Mouse (Mus musculus): ENCODE results near the gene Gcnt2.
A peak's percentile ranks its signal among the peaks of the same experiment; 100 is the strongest.
"Not testable (repeated sequence)": the region's sequence is repeated elsewhere in the genome, so short reads cannot be mapped to it uniquely, and the experiment has no call there.

The Gcnt2 gene

DNA sequence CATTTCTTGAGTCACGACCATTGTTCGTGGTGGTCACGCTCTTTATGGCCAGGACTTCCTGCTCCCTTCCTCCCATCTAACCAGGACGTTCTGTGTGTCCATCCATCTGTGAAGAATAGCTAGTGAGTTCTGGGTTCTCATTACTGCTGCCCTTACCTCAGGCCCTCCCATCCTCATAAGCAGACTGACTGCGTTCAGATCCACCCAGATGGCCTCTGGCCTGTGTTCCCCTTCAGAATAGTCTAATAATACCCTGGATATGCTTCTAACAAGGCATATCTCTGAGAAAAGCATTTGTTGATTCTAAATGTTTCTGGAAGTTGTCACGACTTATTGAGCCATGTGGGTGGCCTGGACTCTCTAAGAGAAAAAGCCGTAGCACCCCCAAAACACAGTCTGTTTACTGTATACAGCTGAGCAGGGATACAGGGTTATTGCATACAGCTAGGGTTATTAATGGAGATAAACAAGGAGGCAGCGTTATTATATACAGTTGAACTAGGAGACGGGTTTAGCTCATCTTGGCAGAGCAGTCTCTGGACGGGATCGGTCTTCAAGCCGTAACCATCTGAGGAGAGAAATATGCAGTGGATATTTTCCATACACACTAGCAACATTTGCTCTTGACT lies 42.4 kb downstream of the Gcnt2 start:
- no peak for DNase-seq (ENCODE audit: extremely low spot score, low spot score)

GRCm38 (mm10) chr13:40904080-40904479 lies 44.5 kb downstream of the Gcnt2 start:
- DNase-seq (ENCODE audit: extremely low spot score, low spot score), result no peak

DNA sequence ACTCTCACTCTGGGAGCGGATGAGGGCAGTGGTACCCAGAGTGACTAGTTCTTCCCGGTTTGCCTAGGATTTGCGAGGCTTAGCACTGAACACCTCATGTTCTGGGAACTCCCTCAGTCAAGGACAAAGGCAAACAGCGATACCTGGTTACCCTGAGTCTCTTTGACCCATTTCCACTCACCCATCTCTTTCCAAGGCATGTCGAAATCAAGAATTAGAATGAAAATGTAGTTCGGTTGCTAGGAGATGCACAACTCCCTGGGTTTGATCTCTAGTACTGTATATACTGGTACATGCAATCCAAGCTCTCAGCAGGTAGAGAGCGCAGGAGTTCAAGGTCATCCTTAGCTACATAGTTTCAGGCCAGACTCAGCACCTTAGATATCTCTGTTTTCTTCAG lies 47.0 kb downstream of the Gcnt2 start:
- no peak for DNase-seq (ENCODE audit: extremely low spot score, low spot score)

DNA sequence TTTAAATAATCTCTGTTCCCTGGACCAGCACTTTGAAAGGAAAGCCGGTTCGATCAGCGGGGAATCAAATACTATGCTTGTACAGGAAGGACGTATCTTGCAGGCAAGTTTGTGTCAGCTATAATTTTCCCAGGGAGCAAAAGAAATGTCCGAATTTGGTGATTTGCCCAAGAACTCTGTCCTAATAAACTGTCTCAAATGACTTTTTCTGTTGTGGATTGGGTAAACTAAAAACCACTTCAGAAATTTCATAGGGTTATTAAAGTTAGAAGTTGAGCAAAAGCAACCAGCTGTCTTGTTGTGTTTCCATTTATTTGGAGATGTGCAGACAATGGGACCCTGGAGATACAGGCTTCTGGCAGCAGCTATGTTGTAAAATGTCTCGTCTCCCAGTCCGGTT lies 47.7 kb downstream of the Gcnt2 start:
- DNase-seq (ENCODE audit: extremely low spot score, low spot score), result no peak

- DNase-seq (ENCODE audit: extremely low spot score, low spot score), result no peak
Observed at GRCm38 (mm10) chr13:40908044-40908443, 48.5 kb downstream of the Gcnt2 start.

- DNase-seq (ENCODE audit: extremely low spot score, low spot score), result no peak
Observed at GRCm38 (mm10) chr13:40909060-40909459, 49.5 kb downstream of the Gcnt2 start.

DNA sequence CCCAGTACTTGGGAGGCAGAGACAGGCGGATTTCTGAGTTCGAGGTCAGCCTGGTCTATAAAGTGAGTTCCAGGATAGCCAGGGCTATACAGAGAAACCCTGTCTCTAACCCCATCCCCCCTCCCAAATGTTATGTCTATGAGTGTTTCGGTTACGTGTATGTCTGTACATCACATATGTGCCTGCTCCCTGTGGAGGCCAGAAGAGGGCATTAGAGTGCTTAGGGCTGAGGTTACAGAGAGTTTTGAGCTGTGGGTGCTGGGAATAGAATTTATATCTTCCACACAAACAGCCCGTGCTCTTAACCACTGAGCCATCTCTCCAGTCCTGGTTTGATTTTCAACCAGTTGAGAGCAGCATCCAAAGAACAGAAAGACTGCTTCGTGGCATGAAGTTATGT lies 50.5 kb downstream of the Gcnt2 start:
- DNase-seq (ENCODE audit: extremely low spot score, low spot score), result no peak

DNA sequence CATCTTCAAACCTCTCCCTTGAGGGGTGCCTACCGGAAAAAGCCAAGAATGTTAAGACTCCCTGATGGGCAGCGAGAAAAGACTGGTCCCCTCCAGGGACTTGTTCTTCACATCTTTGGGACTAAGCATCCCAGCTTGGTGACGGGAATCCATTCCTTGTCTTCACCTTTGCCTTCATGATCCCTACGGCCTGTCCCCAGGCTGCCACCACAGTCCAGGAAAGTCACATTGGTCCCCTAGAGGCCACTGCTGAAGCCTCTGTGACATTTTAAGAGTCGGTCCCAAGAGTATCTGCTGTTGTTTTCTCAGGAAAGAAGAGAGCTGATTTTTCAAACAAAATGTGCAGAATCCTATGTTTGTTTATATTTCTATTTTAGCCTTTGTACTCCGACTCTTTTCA lies 52.4 kb downstream of the Gcnt2 start:
- no peak for DNase-seq (ENCODE audit: extremely low spot score, low spot score)

GRCm38 (mm10) chr13:40913395-40914018 lies 54.0 kb downstream of the Gcnt2 start:
- no peak for DNase-seq (ENCODE audit: extremely low spot score, low spot score)

DNA sequence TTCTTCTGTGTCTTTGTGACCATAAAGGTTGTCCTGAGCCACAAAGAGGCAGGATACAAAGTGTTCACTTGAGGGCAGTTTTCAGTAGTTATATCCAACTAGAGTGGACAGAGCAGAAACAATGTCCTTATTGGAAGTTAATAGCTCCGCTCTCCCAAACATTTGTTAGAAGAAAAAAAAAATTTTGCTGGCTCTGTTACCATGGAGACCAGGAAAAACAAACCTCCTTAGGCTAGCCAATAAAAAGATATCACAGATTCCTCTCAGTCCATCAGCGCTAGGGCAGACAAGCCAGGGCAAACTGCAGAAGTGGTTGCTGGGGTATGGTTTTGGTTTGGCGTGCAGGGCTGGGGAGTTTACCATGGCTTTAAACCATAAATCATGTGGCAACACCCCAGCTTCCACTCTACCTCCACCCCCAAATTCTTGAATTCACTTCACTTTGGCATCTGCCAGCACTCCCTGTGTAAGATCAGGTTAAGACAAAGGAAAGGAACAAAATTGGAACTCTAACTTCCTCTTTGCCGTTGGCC lies 54.6 kb downstream of the Gcnt2 start:
- DNase-seq (ENCODE audit: extremely low spot score, low spot score), result no peak

DNA sequence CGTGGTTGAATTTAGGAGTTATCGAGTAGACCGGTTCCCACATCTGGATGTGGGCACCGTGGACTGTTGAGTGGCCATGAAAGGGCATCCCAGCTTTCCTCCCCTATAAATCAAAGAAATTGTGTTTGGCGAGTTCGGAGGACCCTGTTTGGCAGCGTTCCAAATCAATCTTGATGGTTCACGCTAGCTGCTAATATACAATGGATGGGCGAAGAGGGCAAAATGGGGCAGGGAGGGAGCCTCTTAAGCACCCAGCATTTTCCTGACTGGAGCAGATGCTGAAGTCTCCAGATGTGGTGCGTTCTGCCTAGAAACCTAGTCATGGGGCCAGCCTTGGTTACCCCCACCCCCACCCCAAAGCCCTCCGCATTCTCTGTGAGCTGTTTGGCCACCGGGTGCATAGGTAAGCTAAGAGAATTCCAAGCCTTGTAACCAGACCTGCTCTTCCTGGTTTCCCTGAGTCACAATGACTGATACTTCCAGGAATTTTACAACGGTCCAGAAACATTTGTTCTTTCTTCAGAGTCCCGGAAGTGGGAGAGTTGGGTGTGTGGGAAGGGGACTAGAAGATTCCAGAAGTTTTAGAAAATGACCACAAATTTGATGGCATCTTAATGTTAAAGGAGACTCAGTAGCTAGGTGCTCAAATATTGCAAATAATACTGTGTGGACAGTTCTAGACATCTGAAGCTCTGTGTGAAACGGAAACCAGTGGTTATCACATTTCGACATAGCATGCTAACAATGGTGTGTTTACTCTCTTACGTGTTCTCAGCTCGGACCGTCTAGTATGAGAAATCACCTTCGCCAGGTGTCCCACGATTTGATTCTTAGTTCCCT lies 57.0 kb downstream of the Gcnt2 start:
- DNase-seq (ENCODE audit: extremely low spot score, low spot score), result peak; percentile 35

DNA sequence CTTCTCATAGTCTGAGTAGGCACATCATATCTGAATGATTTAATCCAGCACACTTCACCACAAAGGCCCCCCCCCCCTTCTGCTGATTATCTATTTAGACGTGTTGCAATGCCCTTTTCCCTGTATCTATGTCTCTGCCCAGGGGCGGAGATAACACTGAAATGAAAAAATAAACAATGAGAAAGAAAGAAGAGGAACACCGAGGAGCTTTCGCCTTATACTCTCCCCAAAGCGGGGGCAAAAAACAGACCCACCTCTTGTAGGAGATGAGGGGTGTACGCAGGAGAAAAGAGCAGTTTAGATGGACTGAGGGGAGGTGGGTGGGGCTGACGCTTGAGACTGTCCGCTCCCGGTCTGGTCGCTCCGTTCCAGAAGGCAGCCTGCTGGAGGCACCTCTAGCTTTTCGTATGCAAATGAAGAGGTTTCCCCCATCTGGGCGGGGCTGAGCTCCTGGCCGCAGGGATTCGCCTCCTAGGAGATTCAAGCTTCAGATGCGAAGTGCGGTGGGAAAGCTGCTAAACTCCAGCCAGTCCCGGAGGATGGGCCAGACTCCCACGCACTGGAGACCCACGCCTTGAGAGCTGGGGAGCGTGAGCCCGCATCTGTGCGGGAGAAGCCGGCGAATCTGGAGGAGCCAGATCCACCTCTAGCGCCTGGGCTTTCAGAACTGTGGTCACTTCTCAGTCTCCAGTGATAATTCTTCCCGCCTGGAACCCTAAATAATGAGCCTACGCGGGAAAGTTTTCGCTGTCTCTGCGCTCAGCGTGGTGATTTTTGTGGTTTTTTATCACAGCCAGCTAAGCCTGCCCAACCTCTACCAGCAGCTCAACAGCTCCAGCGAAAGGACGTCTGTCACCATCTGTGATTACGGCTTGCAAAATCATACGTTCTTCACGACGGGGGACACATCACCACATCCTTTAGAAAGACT lies 57.9 kb downstream of the Gcnt2 start:
- DNase-seq (ENCODE audit: extremely low spot score, low spot score), result peak; percentile 76

GRCm38 (mm10) chr13:40921326-40922059 lies 61.9 kb downstream of the Gcnt2 start:
- DNase-seq (ENCODE audit: extremely low spot score, low spot score), result no peak

GRCm38 (mm10) chr13:40922311-40922877 lies 62.8 kb downstream of the Gcnt2 start:
- DNase-seq (ENCODE audit: extremely low spot score, low spot score), result no peak

DNA sequence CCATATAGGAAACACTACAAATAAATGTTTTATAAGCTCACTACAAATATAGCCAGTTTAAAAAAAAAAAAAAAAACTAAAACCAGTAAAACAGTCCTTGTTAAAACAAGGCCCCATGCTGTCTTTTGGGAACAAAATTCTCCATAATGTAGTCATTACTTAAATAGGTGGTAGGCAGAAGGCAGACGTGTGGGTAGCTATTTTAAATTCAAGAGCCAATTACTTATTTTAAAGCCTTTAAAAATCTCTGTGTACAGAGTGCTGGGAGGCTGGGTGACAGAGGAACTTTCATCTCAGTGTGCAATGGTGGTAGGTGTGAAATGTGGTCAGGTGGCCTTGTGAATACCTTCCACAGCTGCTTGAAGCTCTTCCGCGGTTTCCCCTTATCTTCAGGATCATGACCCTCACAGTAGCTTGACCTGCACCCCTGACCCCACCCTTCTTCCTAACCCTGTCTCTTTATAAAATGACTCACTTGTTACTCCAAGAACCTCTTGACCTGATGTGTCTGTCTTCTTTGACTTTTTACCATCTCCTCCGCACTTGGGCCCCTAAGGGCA lies 64.3 kb downstream of the Gcnt2 start:
- DNase-seq (ENCODE audit: extremely low spot score, low spot score), result no peak

DNA sequence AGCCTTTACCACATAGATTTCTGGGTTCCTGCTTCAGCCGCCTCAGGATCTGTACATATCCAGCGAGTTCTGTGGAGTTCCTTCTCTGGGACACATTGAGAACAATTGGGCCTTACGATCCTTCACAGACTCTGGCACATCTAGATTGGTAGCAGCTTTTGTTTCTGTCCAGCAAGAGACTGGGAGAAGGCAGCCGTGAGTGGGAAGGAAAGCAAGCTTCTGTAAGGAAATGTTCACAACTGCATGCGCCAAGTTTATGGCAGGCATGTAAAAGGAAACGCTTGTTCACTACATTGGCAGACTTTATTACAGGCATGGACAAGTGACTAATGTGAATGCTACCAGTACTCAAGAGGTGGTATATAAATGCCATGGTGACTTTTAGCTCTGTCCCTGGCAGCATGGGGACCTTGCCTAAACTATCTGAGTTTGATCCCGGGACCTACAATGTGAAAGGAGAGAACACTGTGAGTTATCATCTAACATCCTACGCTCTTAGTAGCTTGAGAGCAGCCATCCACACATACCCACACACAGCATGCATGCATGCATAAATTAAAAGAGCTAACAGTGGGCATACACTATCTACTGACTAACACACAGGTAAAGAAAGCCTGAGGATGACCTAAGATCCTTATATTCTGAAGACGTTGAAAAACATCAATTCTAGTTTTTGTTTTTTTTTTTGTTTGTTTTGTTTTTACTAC lies 68.8 kb downstream of the Gcnt2 start:
- no peak for DNase-seq (ENCODE audit: extremely low spot score, low spot score)

- not testable (repeated sequence) for DNase-seq (ENCODE audit: extremely low spot score, low spot score)
Observed at GRCm38 (mm10) chr13:40931871-40932270, 72.3 kb downstream of the Gcnt2 start.

- no peak for DNase-seq (ENCODE audit: extremely low spot score, low spot score)
Observed at GRCm38 (mm10) chr13:40932573-40932972, 73.0 kb downstream of the Gcnt2 start.

DNA sequence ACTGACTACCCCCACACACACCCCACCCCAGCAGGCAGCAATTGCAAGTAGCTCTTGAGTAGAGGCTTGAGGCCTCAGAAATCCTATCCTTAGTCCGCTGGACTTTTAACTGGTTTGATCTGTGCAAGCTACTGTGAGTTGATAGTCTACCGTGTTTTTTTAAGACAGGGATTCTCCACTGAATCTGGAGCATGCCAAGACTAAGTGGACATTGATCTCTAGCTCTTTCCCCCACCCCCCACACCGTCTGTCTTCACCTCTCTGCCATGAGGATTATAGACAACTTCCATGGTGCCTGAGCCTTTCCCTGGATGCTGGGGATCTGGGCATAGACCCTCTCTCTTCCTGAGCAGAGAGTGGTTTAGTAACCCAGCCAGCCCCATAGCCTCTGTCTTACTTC lies 74.8 kb downstream of the Gcnt2 start:
- DNase-seq (ENCODE audit: extremely low spot score, low spot score), result no peak
